Mouse (Mus musculus) spleen, postnatal 10 days (tissue): Measurements from ENCODE around the gene Lmnb2.

Experiments used
- DNase-seq, 2 experiments: peaks; one replicate each; pipeline ENCODE4 v3.0.0; 2021 to 2022; ENCODE audit warnings: low spot score in 2 of 2

Gene Lmnb2

DNA sequence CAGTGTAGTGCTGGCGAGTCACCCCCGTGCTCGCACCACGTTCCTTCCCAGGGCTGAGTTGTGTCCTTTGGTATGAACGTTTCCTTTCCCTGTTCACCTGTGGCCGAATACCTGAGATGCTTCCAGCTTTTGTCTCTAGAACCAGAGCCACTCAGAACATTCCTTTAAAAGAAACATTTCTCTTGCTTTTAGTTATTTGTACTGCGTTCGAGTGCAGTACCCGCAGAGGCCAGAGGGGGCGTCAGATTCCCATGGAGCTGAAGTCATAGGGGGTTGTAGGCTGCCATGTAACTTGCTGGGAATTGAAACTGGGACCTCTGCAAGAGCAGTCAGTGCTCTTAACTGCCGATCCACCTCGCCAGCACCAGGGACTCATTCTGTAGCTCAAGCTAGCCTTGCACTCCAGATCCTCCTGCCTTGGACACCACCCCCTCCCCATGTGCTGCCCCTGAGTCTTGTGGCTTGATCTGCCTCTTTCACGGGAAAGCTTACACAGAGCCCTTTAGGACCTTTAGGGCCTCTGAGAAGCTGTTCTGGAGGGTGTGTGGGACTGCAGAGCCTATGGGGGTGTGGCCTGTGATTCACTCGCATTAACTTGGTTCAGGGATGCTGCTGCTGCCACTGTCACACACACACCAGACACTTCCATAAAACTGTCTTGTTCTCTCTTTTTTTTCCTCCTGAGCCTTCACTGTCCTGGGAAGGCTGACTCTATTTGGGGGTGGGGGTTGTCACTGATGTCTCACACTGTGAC, 28.8 kb upstream of the Lmnb2 start:
- DNase-seq = peak in 1 of 2 experiments; percentile 48

GRCm38 (mm10) chr10:80944231-80944630, 26.2 kb upstream of the Lmnb2 start:
- no peak for DNase-seq

GRCm38 (mm10) chr10:80943701-80944100, 25.7 kb upstream of the Lmnb2 start:
- DNase-seq = no peak

- no peak for DNase-seq
These were observed 24.9 kb upstream of the Lmnb2 start for GRCm38 (mm10) chr10:80942919-80943318.

- no peak for DNase-seq
These were observed 22.9 kb upstream of the Lmnb2 start for GRCm38 (mm10) chr10:80940988-80941347.

GRCm38 (mm10) chr10:80940320-80940987, 22.4 kb upstream of the Lmnb2 start:
- DNase-seq = no peak

- peak; percentile 51 to 81 for DNase-seq
These were observed 21.6 kb upstream of the Lmnb2 start for GRCm38 (mm10) chr10:80939671-80940070.

GRCm38 (mm10) chr10:80938831-80939550, 20.9 kb upstream of the Lmnb2 start:
- DNase-seq = no peak

DNA sequence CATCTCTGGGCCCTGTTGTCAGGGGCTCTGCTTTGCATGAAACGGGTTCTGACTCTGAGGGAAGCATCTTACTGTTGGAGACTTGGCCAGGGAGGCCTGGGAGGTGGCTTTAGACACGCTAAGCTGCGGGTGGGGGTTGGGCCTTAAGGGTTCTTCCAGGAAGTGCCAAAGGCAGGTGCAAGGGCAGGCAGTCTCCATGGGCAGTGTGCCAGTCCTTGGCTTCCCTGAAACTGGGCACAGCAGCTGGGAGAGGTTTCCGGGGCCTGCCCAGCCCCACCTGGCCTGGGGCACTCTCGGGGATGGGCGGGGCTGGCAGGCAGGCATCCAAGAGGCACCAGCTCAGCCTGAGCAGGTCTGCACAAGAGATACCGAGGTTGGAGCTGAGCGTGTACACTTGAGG, 19.6 kb upstream of the Lmnb2 start:
- peak in 1 of 2 experiments; percentile 47 for DNase-seq

DNA sequence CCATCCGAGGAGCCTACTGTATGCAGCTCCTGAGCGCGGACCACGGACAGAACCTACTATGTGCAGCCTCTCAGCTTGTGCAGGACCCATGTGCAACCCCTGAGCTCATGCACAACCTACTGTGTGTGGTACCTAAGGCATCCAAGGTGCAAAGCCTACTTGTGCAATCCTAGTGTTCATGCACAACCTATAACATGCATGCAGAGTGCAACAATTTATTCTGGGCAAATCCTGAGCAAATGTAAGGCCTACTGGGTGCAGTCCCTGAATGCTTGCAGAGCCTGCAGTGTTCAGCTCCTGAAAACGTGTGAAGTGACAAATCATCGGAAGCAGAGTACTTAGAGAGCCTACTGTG, 18.7 kb upstream of the Lmnb2 start:
- no peak for DNase-seq

DNA sequence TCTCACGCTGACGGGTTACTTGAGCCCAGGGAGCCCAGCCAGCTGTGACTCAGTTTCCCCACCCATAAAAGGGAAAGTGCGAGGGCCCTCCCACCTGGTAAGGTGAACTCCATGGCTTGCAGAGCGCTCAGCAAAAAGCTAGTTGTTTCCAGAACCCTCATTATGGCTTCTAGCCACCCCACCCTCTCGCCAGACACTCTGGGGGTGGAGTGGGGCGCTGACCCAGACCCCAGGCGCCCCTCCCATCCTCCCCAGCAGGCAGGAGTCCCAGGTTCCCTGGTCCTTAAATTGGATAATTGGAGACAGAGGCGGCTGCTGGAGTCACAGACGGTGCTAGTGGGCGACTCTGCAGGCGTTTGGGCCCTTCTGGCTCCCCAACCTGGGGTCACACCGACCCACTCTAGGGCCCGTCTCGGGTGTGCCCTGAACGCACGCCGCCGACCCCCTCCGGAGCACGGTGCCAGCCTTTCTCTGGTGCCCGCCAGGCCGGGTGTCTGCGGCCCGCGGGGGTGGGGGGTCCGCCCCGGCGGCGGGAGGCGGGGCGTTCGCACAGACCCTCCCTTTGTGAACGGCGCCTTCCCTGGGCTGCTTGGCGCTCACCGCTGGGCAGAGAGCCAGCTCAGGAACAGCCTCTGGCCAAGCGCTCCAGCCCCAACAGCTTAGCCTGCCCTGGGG, 18.2 kb upstream of the Lmnb2 start:
- no peak for DNase-seq

GRCm38 (mm10) chr10:80935698-80936097, 17.7 kb upstream of the Lmnb2 start:
- DNase-seq = no peak

DNA sequence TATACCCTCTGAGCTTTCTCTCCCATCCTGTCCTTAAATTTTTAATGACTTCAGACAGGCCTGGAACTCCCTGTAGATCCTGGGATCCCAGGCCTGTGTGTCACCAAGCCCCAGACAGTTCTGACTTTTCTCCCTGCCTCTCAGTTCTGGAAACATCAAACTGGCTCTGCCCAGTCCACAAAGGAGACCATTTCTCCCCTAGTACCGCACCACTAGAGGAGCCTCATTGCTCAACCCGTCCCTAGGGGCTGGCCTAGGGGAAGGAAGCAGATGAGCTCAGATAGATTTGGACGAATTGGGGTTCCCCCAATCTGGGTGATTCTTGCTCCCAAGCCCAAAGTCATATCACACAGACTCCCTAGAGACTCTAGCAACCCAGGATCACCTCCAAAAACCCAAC, 17.2 kb upstream of the Lmnb2 start:
- DNase-seq = peak in 1 of 2 experiments; percentile 47

GRCm38 (mm10) chr10:80934136-80934985, 16.3 kb upstream of the Lmnb2 start:
- no peak for DNase-seq

DNA sequence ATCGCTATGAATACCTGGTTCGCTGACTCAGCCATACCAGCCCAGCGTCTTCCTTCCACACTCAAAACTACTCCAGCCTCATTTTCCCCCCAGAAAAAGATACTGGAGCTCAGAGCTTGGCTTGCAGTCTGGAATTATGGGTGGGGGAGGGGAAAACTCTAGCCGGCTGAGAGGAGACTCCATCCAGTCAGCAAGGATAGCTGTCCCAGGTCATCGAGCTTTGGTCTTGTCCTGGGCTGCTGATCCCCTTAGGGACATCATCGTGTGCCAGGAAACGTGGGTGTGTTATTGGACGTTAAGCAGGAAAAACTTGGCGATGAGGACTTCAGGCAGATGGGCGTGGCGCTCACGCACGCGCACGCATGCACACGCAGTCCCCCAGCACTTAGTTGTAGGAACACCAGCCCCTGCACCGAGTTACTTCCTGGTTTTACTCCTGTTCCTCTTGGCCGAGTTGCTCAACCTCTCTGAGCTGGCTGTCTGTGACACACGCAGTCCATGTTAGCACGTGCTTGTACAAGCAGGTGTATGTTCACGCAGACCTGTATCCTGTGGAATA, 15.5 kb upstream of the Lmnb2 start:
- DNase-seq = peak in 1 of 2 experiments; percentile 46

DNA sequence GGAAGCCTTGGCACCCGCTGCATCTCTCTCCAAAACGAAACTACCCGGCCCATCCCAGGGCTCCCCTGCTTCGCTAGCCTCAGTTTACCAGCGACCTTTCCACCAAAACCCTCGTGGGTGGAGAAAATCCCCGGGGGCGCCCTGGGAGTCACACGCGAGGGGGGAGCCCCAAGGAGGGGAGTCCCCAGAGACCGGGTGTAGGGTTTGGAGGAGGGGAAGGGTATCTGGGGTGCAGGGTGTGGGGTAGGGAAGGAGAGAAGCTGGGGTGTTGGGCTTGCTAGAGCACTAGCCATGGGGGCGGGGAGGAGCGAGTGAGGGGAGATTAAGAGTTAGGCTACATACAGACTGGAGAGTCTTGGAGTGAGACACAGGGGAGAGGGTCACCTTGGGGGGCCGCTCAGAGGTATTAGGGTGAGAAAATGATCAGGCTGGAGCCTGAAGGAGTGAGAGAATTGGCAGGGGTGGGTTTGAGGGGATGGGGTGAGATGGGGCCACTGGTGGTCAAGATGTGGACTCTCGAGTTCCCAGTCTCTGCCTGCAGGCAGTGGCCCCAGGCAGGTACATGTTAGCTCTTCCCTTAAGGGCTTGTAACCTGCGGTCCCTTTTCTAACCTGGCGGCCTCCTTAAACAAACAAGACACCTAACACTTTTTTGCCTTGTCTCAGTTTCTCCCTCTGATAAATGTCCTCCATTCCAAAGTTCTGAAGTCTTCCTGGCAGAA, 14.8 kb upstream of the Lmnb2 start:
- peak in 1 of 2 experiments; percentile 37 for DNase-seq

DNA sequence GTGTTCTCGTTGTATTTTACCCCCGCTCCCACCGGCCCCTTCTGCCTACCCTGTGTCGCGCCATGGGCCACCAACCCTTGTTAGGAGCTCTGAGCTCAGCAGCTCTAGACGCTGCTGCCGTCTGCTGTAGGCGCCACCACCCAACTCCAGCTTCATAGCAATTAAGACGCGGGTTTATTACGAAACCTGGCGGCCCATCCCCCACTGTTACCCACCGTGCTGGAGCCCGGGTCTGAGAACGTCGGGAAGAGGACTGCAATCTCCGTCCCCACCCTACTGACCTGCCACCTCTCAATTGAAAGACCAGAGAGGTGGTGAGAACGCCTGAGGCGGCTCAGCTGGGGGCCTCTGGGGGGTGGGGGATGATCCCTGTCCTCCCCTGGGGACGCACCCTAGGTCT, 14.2 kb upstream of the Lmnb2 start:
- peak in 1 of 2 experiments; percentile 44 for DNase-seq

DNA sequence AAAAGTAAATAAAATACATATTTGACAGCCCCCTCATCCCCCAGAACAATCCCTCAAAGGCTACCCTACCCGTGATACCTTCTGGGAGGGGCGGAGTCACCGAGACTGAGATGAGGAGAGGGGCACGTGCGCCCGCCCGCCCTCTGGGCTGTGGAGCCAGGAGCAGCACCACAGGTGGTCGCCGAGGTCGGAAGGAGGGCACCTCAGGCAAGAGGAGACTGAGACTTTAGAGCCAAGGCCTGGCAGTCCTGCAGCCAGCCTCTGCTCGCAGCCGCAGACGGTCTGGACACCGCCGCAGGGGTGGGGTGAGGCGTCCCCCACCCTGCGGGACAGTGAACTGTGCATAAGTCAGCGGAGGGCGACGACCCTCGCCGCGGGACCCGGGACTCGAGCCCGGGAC, 13.7 kb upstream of the Lmnb2 start:
- DNase-seq = no peak

DNA sequence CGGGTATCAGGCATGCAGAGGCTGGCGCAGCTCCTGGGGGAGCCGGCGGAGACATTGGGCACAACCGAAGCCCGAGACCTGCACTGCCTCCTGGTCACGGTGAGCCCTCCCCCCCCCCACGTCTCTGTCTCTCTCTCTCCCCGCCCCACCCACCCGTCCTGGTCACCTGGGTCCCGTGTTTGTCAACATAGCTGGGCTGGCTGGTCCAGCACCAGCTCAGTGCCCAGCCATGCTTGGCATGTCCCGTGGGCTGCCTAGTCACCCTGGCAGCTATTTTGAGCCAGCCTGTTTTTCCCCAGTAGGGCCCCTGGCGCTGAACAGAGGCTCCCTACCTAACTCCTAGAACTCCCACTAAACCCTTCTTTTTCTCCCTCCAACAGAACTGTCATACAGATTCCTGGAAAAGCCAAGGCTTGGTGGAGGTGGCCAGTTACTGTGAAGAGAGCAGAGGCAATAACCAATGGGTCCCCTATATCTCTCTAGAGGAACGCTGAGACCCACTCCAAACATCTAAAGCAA, 13.2 kb upstream of the Lmnb2 start:
- no peak for DNase-seq
